ENCODE assay signal across 14 mouse cellular contexts in the genomic region with DNA sequence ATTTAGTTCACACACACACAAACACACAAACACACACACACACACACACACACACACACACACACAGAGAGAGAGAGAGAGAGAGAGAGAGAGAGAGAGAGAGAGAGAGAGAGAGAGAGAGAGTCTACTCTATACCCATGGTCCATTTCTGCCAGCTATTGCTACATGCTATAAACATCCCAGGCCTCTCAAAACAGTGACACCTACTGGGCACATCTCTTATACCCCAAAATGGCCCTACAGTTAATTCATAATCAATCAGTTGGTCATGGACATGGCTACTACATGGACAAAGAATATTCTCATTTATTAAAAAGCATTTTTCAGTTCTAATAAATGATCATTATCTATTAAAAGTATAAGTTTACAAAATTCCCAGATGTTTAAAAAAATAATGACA.
DNase-seq lines count a peak whose midpoint lies in the region; ATAC-seq and TF ChIP-seq lines count a peak whose summit lies in the region.
"Had no signal": no experiment of that assay in that cellular context is flagged by ENCODE, and none has a peak within 500 bp of the region (broad histone marks: within the 10 kb centered on the region; RNA-seq: fewer than 3 reads in every experiment).

No protein-coding gene starts in this region.

- H3K4me3 ChIP-seq in kidney, postnatal 0 days (replicated peaks; ENCODE audit: low read depth, low read length): no peak overlapping the region
- no peak overlapping the region for H3K4me3 ChIP-seq in kidney, embryonic 14.5 days (ENCODE audit: low read length)
- H3K4me3 ChIP-seq: limb, embryonic 12.5 days had no signal

- H3K36me3 ChIP-seq in kidney, postnatal 0 days (ENCODE audit: insufficient read depth, low read length): no peaks in the 10 kb centered on the region
- no peaks in the 10 kb centered on the region for H3K36me3 ChIP-seq in kidney, embryonic 14.5 days (ENCODE audit: control insufficient read depth, insufficient read depth, low read length)
- H3K36me3 ChIP-seq: limb, embryonic 12.5 days had no signal

- no peak for ATAC-seq in kidney, postnatal 0 days (replicated peaks; ENCODE audit: low FRiP score, low read depth)
- no peak for ATAC-seq in kidney, embryonic 14.5 days (ENCODE audit: low FRiP score, low TSS enrichment)
- 0 out of 2 replicates have a peak, but pooled peaks have one; percentile 47 for ATAC-seq in common myeloid progenitor, adult 5-6 weeks (replicated peaks; ENCODE audit: low read depth, poor library complexity, severe bottlenecking)
- ATAC-seq: forebrain, embryonic 16.5 days had no signal

- peak; percentile 7 for DNase-seq in adrenal gland, postnatal 10 days
- DNase-seq in adrenal gland, postnatal 4 days (ENCODE audit: low spot score in 2 of 2): no peak
- DNase-seq in kidney, postnatal 0 days (ENCODE audit: low spot score): no peak
- DNase-seq in 3T3-L1 (ENCODE audit: low read depth, low spot score): peak; percentile 3
- DNase-seq in thymus, postnatal 10 days (ENCODE audit: low spot score in 2 of 2): no peak
- DNase-seq in spleen, postnatal 10 days (ENCODE audit: low spot score in 2 of 2): no peak
- DNase-seq: cerebellum, adult 18-20 months; gastrocnemius, postnatal 25 days; right cerebral cortex, postnatal 4 days had no signal

- H3K27ac ChIP-seq in kidney, postnatal 0 days: no peak overlapping the region
- H3K27ac ChIP-seq in kidney, embryonic 14.5 days (ENCODE audit: low read depth, low read length): no peak overlapping the region
- H3K27ac ChIP-seq: limb, embryonic 12.5 days; macrophage had no signal

- peak; percentile 54 for TF ChIP-seq CTCF in kidney, postnatal 0 days (IDR thresholded peaks at IDR 0.05; ENCODE audit: low read depth)

- H3K9me3 ChIP-seq in kidney, postnatal 0 days (replicated peaks; ENCODE audit: low read length): no peaks in the 10 kb centered on the region
- no peaks in the 10 kb centered on the region for H3K9me3 ChIP-seq in kidney, embryonic 14.5 days (ENCODE audit: control insufficient read depth, low read length)
- H3K9me3 ChIP-seq: limb, embryonic 12.5 days had no signal

- H3K4me1 ChIP-seq in kidney, postnatal 0 days (replicated peaks; ENCODE audit: insufficient read depth, low read length): no peaks in the 10 kb centered on the region
- no peaks in the 10 kb centered on the region for H3K4me1 ChIP-seq in kidney, embryonic 14.5 days (ENCODE audit: control insufficient read depth, insufficient read depth, low read length)
- H3K4me1 ChIP-seq: limb, embryonic 12.5 days had no signal

- H3K4me2 ChIP-seq in kidney, postnatal 0 days (ENCODE audit: low read length): no peak overlapping the region
- no peak overlapping the region for H3K4me2 ChIP-seq in kidney, embryonic 14.5 days (replicated peaks; ENCODE audit: low read depth, low read length)
- H3K4me2 ChIP-seq: limb, embryonic 12.5 days had no signal

- H3K27me3 ChIP-seq in kidney, postnatal 0 days (ENCODE audit: insufficient read depth, low read length): no peaks in the 10 kb centered on the region
- H3K27me3 ChIP-seq in kidney, embryonic 14.5 days (ENCODE audit: control insufficient read depth, insufficient read depth, low read length): no peaks in the 10 kb centered on the region
- H3K27me3 ChIP-seq: limb, embryonic 12.5 days had no signal

- H3K9ac ChIP-seq in kidney, postnatal 0 days (ENCODE audit: low read depth, low read length): no peak overlapping the region
- H3K9ac ChIP-seq in kidney, embryonic 14.5 days (ENCODE audit: low read depth, low read length): no peak overlapping the region
- H3K9ac ChIP-seq: limb, embryonic 12.5 days had no signal

Comparison
In these comparisons a context has a peak if more than half of its experiments do, and no peak if none do; other contexts are left out.
1. DNase-seq: peak in adrenal gland, postnatal 10 days (single experiment) and 3T3-L1 (single experiment); none in adrenal gland, postnatal 4 days (0 of 2), kidney, postnatal 0 days (single experiment), thymus, postnatal 10 days (0 of 2) and spleen, postnatal 10 days (0 of 2).